Mouse (Mus musculus): ENCODE data around the gene Eif2ak4. TPM values are rescaled to one million over a fixed set of nuclear protein-coding genes. Genes with fewer than 3 reads are reported as not detected.

Gene Eif2ak4
- polyA plus RNA-seq, 1 experiment from 2014 or later, result 14.5 TPM

DNA sequence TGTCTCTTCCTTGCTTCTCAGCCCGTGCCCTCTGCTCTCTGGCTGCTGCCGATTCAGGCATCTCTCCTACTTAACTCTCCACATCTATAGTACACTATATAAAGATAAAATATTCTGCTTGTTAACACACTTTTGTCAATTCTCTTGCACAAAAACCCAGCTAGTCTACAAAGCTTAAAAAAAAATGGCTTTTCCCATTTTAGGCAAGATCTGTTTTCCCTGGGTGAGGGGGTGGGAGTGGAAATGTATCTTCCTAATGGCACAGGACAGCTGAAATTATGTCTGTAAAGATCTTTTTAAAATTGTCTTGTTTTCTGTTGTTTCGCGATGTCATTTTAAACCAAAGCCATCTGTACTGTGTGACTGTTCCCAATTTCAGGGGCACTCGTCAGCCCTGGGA is 75.1 kb downstream of the Eif2ak4 start:
- WGBS, result 82% methylated on average over 5 of the region's 5 CpGs
- ATAC-seq (replicated peaks; ENCODE audit: low FRiP score) (no peak), DNase-seq (ENCODE audit: low spot score) (no peak)
- Histone ChIP-seq H3K36me3 (ENCODE audit: control insufficient read depth, insufficient read depth, low read length) (no peaks in the 10 kb centered on the region), H3K9me3 (ENCODE audit: control insufficient read depth, low read length) (no peaks in the 10 kb centered on the region), H3K4me1 (replicated peaks; ENCODE audit: control insufficient read depth, insufficient read depth, low read length) (no peaks in the 10 kb centered on the region), H3K27me3 (ENCODE audit: control insufficient read depth, insufficient read depth, low read length) (no peaks in the 10 kb centered on the region), H3K4me3 (ENCODE audit: low read depth, low read length) (no peak overlapping the region), H3K9ac (ENCODE audit: low read length) (no peak overlapping the region), H3K27ac (ENCODE audit: low read depth, low read length) (no peak overlapping the region), H3K4me2 (ENCODE audit: low read depth, low read length, severe bottlenecking) (no peak overlapping the region)

GRCm38 (mm10) chr2:118464450-118464849 is 76.0 kb downstream of the Eif2ak4 start:
- DNase-seq (ENCODE audit: low spot score) (no peak), ATAC-seq (replicated peaks; ENCODE audit: low FRiP score) (no peak)
- Histone ChIP-seq H3K36me3 (ENCODE audit: control insufficient read depth, insufficient read depth, low read length) (no peaks in the 10 kb centered on the region), H3K9ac (ENCODE audit: low read length) (no peak overlapping the region), H3K9me3 (ENCODE audit: control insufficient read depth, low read length) (no peaks in the 10 kb centered on the region), H3K27me3 (ENCODE audit: control insufficient read depth, insufficient read depth, low read length) (no peaks in the 10 kb centered on the region), H3K27ac (ENCODE audit: low read depth, low read length) (no peak overlapping the region), H3K4me3 (ENCODE audit: low read depth, low read length) (no peak overlapping the region), H3K4me1 (replicated peaks; ENCODE audit: control insufficient read depth, insufficient read depth, low read length) (no peaks in the 10 kb centered on the region), H3K4me2 (ENCODE audit: low read depth, low read length, severe bottlenecking) (no peak overlapping the region)
- WGBS, result 83% methylated on average over 3 of the region's 3 CpGs

- H3K4me2 ChIP-seq (ENCODE audit: low read depth, low read length, severe bottlenecking), result no peak overlapping the region
- H3K4me3 ChIP-seq (ENCODE audit: low read depth, low read length), result no peak overlapping the region
- H3K4me1 ChIP-seq (replicated peaks; ENCODE audit: control insufficient read depth, insufficient read depth, low read length), result no peaks in the 10 kb centered on the region
- H3K9me3 ChIP-seq (ENCODE audit: control insufficient read depth, low read length), result no peaks in the 10 kb centered on the region
- DNase-seq (ENCODE audit: low spot score) (no peak), ATAC-seq (replicated peaks; ENCODE audit: low FRiP score) (no peak)
- no peak overlapping the region for H3K27ac ChIP-seq (ENCODE audit: low read depth, low read length)
- H3K9ac ChIP-seq (ENCODE audit: low read length), result no peak overlapping the region
- H3K36me3 ChIP-seq (ENCODE audit: control insufficient read depth, insufficient read depth, low read length), result no peaks in the 10 kb centered on the region
- WGBS, result 62% methylated on average over 2 of the region's 2 CpGs
- no peaks in the 10 kb centered on the region for H3K27me3 ChIP-seq (ENCODE audit: control insufficient read depth, insufficient read depth, low read length)
Observed at GRCm38 (mm10) chr2:118465894-118466293, 77.5 kb downstream of the Eif2ak4 start.

GRCm38 (mm10) chr2:118466601-118467000 is 78.2 kb downstream of the Eif2ak4 start:
- no peaks in the 10 kb centered on the region for H3K27me3 ChIP-seq (ENCODE audit: control insufficient read depth, insufficient read depth, low read length)
- 72% methylated on average over 1 of the region's 1 CpGs for WGBS
- H3K9me3 ChIP-seq (ENCODE audit: control insufficient read depth, low read length), result no peaks in the 10 kb centered on the region
- H3K4me2 ChIP-seq (ENCODE audit: low read depth, low read length, severe bottlenecking), result no peak overlapping the region
- no peak overlapping the region for H3K4me3 ChIP-seq (ENCODE audit: low read depth, low read length)
- DNase-seq (ENCODE audit: low spot score), result no peak
- no peaks in the 10 kb centered on the region for H3K4me1 ChIP-seq (replicated peaks; ENCODE audit: control insufficient read depth, insufficient read depth, low read length)
- no peak overlapping the region for H3K27ac ChIP-seq (ENCODE audit: low read depth, low read length)
- no peak for ATAC-seq (replicated peaks; ENCODE audit: low FRiP score)
- H3K36me3 ChIP-seq (ENCODE audit: control insufficient read depth, insufficient read depth, low read length), result peaks cover 2% of the 10 kb centered on the region; the same call in 1 of the 2 replicates
- H3K9ac ChIP-seq (ENCODE audit: low read length), result no peak overlapping the region

DNA sequence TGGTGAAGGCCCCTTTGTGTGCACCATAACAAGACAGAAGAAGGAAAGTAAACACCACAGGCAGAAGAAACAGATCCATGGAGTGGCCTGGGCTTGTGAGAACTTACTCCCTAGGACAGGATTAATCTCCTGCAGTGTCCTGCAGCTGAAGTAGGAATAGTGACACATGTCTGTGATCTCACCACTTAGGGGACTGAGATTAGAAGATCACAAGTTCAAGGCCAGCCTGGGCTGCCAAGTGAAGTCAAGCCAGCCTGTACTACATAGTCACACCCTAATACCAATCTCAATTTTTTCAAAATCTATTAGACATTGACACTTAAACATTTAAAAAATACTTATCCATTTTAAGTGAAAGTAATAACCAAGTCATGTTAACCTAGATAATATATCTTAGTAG is 79.9 kb downstream of the Eif2ak4 start:
- Histone ChIP-seq H3K9ac (ENCODE audit: low read length) (no peak overlapping the region), H3K4me1 (replicated peaks; ENCODE audit: control insufficient read depth, insufficient read depth, low read length) (no peaks in the 10 kb centered on the region), H3K36me3 (ENCODE audit: control insufficient read depth, insufficient read depth, low read length) (peaks cover 7% of the 10 kb centered on the region; the same call in 1 of the 2 replicates), H3K4me3 (ENCODE audit: low read depth, low read length) (no peak overlapping the region), H3K27ac (ENCODE audit: low read depth, low read length) (no peak overlapping the region), H3K27me3 (ENCODE audit: control insufficient read depth, insufficient read depth, low read length) (no peaks in the 10 kb centered on the region), H3K4me2 (ENCODE audit: low read depth, low read length, severe bottlenecking) (no peak overlapping the region), H3K9me3 (ENCODE audit: control insufficient read depth, low read length) (no peaks in the 10 kb centered on the region)
- DNase-seq (ENCODE audit: low spot score) (no peak), ATAC-seq (replicated peaks; ENCODE audit: low FRiP score) (no peak)

DNA sequence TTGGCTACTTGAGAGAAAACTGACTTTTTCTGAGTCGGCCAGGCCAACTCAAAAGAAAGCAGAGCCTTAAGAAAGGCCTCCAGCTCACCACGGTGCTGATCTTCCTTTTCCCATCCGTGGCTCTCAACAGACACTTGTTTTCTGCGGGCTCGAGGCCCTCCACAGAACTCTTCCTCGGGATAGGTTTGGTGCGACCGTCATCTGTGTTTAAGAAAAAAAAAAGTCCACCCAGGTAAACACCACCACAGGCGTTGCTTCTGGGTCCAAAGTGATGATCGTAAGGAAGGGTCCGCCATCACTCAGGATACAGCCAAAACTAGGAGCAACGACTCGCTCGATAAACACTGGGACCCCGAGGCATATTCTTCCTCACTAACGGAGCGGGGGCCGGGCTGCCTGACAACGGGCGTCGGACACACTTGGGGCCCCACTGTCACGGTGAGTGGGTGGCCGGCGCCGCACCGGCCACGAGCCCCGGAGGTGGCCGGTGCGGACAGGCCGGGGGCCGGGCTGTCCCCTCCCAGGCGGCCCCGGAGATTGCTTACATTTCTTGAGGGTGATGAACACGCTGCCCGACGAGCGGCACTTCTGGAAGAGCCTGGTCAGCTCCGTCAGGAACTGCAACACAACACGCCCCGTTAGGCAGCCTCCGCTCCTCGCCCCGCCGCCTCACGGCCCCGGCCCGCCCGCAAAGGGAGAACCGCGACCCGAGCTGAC is 90.6 kb downstream of the Eif2ak4 start:
- Histone ChIP-seq H3K4me3 (ENCODE audit: low read depth, low read length) (peak overlapping the region; percentile 90), H3K36me3 (ENCODE audit: control insufficient read depth, insufficient read depth, low read length) (no peaks in the 10 kb centered on the region; the same call in 1 of the 2 replicates), H3K4me1 (replicated peaks; ENCODE audit: control insufficient read depth, insufficient read depth, low read length) (peaks cover 6% of the 10 kb centered on the region), H3K9me3 (ENCODE audit: control insufficient read depth, low read length) (no peaks in the 10 kb centered on the region), H3K27me3 (ENCODE audit: control insufficient read depth, insufficient read depth, low read length) (no peaks in the 10 kb centered on the region), H3K9ac (ENCODE audit: low read length) (peak overlapping the region; percentile 92), H3K4me2 (ENCODE audit: low read depth, low read length, severe bottlenecking) (peak overlapping the region; percentile 92), H3K27ac (ENCODE audit: low read depth, low read length) (no peak overlapping the region)
- 3% methylated on average over 51 of the region's 52 CpGs for WGBS
- ATAC-seq (replicated peaks; ENCODE audit: low FRiP score), result peak; percentile 73
- DNase-seq (ENCODE audit: low spot score), result no peak

DNA sequence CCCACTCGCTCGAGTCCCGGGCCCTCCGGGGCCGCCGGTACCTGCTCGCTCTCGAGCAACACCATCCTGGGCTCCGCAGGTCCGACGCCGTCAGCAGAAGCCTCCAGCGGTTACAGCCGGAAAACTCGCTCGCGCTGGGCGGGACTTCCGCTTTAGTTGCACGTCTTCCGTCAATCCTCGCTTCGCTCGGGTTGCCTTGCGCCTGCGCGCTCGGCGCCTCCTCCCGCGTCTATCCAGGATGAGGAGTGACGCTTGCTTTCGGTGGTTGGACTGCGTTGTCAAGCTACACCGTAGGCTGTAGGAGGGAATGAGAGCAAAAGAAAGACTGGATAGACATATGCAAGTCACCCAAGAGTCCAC is 91.1 kb downstream of the Eif2ak4 start, which contains the start of gene Srp14:
Gene Srp14 (minus strand): TSS at position 162 of the 360 bp plus-strand sequence.
- Histone ChIP-seq H3K27ac (ENCODE audit: low read depth, low read length) (peak within 1 kb of the TSS; percentile 71), H3K36me3 (ENCODE audit: control insufficient read depth, insufficient read depth, low read length) (no peaks in the 10 kb centered on the region; the same call in 1 of the 2 replicates), H3K4me3 (ENCODE audit: low read depth, low read length) (peak within 1 kb of the TSS; percentile 90), H3K27me3 (ENCODE audit: control insufficient read depth, insufficient read depth, low read length) (no peaks in the 10 kb centered on the region), H3K4me1 (replicated peaks; ENCODE audit: control insufficient read depth, insufficient read depth, low read length) (peaks cover 6% of the 10 kb centered on the region), H3K9me3 (ENCODE audit: control insufficient read depth, low read length) (no peaks in the 10 kb centered on the region), H3K9ac (ENCODE audit: low read length) (peak within 1 kb of the TSS; percentile 92), H3K4me2 (ENCODE audit: low read depth, low read length, severe bottlenecking) (peak within 1 kb of the TSS; percentile 92)
- under 1% methylated on average over 35 of the region's 35 CpGs for WGBS
- peak; percentile 95 for DNase-seq (ENCODE audit: low spot score)
- peak; percentile 93 for ATAC-seq (replicated peaks; ENCODE audit: low FRiP score)

DNA sequence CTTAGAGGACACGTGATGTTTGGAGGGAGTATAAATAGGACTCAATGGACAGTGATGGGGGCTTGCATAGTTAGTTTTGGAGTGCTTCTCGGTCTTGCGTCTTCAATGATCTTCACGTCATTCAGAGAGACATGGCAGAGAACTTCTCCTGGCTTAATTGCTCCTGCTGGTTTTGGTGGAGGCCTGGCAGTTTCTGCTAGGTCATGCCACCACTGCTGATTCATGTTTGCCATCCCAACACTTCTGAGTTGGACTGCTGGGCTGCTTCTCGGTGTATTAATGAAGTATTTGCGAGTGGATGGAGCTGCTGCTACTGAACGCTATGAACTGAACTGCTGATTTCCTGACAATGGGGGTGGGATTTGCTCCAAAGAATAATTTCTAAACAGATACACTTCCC is 92.5 kb downstream of the Eif2ak4 start:
- Histone ChIP-seq H3K9ac (ENCODE audit: low read length) (no peak overlapping the region), H3K4me1 (replicated peaks; ENCODE audit: control insufficient read depth, insufficient read depth, low read length) (peaks cover 6% of the 10 kb centered on the region), H3K27ac (ENCODE audit: low read depth, low read length) (no peak overlapping the region), H3K27me3 (ENCODE audit: control insufficient read depth, insufficient read depth, low read length) (no peaks in the 10 kb centered on the region), H3K4me2 (ENCODE audit: low read depth, low read length, severe bottlenecking) (no peak overlapping the region), H3K36me3 (ENCODE audit: control insufficient read depth, insufficient read depth, low read length) (no peaks in the 10 kb centered on the region), H3K4me3 (ENCODE audit: low read depth, low read length) (no peak overlapping the region), H3K9me3 (ENCODE audit: control insufficient read depth, low read length) (no peaks in the 10 kb centered on the region)
- ATAC-seq (replicated peaks; ENCODE audit: low FRiP score) (no peak), DNase-seq (ENCODE audit: low spot score) (no peak)
- WGBS, result 92% methylated on average over 7 of the region's 7 CpGs

DNA sequence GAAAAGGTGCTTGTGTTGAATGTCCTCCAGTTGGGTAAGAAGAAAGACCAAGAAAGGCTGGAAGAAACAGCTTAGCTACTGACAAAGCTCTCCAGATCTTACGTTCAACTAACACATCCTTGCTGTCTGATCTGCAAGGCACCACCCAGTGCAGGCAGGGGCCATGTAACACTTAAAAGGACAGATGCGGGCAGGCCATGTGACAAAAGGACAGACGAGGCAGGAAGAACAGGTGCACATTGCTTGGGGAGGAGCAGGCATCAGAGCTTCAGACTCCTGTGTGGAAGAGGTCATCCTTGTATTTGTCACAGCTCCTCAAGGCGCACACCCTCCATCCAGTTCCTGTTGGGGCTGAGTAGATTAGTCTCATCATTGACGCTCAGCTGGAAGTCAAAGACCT is 94.6 kb downstream of the Eif2ak4 start:
- no peak overlapping the region for H3K9ac ChIP-seq (ENCODE audit: low read length)
- ATAC-seq (replicated peaks; ENCODE audit: low FRiP score), result no peak
- H3K36me3 ChIP-seq (ENCODE audit: control insufficient read depth, insufficient read depth, low read length), result no peaks in the 10 kb centered on the region
- peaks cover 6% of the 10 kb centered on the region for H3K4me1 ChIP-seq (replicated peaks; ENCODE audit: control insufficient read depth, insufficient read depth, low read length)
- H3K4me2 ChIP-seq (ENCODE audit: low read depth, low read length, severe bottlenecking), result no peak overlapping the region
- no peak overlapping the region for H3K4me3 ChIP-seq (ENCODE audit: low read depth, low read length)
- DNase-seq (ENCODE audit: low spot score), result no peak
- H3K27ac ChIP-seq (ENCODE audit: low read depth, low read length), result no peak overlapping the region
- WGBS, result 78% methylated on average over 5 of the region's 5 CpGs
- no peaks in the 10 kb centered on the region; the same call in 1 of the 2 replicates for H3K9me3 ChIP-seq (ENCODE audit: control insufficient read depth, low read length)
- H3K27me3 ChIP-seq (ENCODE audit: control insufficient read depth, insufficient read depth, low read length), result no peaks in the 10 kb centered on the region

Measured in forebrain, embryonic 11.5 days (tissue).